Mouse (Mus musculus) megakaryocyte, embryonic 14.5 days (primary cell): ENCODE results near the gene Hist2h3c2.

ENCODE experiments used
- FLI1 ChIP-seq: IDR thresholded peaks from 2 replicates; pipeline ENCODE4 v1.6.1; 2012; ENCODE audit warnings: low read length, inconsistent platforms, mixed read lengths
- GATA1 ChIP-seq: IDR thresholded peaks from 3 replicates; pipeline ENCODE4 v1.6.1; 2012; ENCODE audit warnings: mixed read lengths, low read length, inconsistent platforms, borderline replicate concordance

GRCm38 (mm10) chr3:96247356-96248140 lies 8.6 kb upstream of the Hist2h3c2 start:
- no peak for TF ChIP-seq GATA1
- TF ChIP-seq FLI1: no peak
